Mouse (Mus musculus) cortical plate, adult 2 months (tissue): ENCODE measurements at regions not wholly inside any gene's neighbourhood (a gene's known extent, or its start where the extent isn't known, plus 50 kb on each side); places are given as distances from the start of the nearest gene placed in this dataset.

Experiments used
- CTCF ChIP-seq: fragments of 200-500 bp; IDR thresholded peaks from 2 replicates; pipeline ENCODE4 v1.5.1; 2011; ENCODE audit warnings: mild to moderate bottlenecking, control low read depth, low read length; ENCODE audit not compliant: insufficient read depth; ENCODE audit errors: extremely low read depth
- POLR2A ChIP-seq: fragments of 200-500 bp; IDR thresholded peaks from 2 replicates; pipeline ENCODE4 v1.6.1; 2011; ENCODE audit warnings: mild to moderate bottlenecking, low read length, control low read depth; ENCODE audit not compliant: insufficient read depth; ENCODE audit errors: extremely low read depth

DNA sequence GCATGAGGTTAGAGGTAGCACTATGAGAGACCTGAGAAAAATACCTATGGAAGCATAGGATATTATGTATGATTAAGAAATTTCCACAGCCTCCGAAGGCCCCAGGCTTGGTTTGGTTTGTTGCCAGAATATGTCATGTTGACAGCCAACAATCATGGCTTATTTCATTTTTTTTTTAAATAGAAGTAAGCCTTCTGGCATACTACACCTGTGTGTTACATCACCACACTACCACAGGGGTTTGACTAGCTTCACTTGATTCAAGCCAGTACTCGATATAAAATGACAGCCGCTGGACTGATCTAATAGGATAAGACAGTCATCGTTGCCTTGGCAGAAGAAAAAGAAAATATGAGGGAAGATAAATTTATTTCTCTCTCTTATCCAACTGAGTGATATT, 232.6 kb upstream of the Erbb4 start:
- TF ChIP-seq POLR2A (no peak), CTCF (no peak)
